Mouse (Mus musculus) limb, embryonic 13.5 days (tissue): Measurements from ENCODE around the gene Efnb3. TPM values are rescaled to one million over a fixed set of nuclear protein-coding genes. Genes with fewer than 3 reads are reported as not detected.

Experiments
- ATAC-seq: fragments of 200-750 bp; cut with Nextera tagmentation; 2 replicates; pipeline ENCODE4 v1.8.0; 2017; ENCODE audit warnings: low read depth, moderate number of reproducible peaks, moderate TSS enrichment; ENCODE audit not compliant: low FRiP score
- H3K27ac ChIP-seq: fragments of 300-500 bp; sonication (generic); 2 replicates; pipeline ENCODE4 v1.5.1; 2015; ENCODE audit warnings: inconsistent platforms, mild to moderate bottlenecking, moderate library complexity
- H3K27me3 ChIP-seq: fragments of 300-500 bp; sonication (generic); 2 replicates; pipeline ENCODE4 v1.6.1; 2015; ENCODE audit warnings: mild to moderate bottlenecking, inconsistent platforms
- H3K36me3 ChIP-seq: fragments of 300-500 bp; sonication (generic); 2 replicates; pipeline ENCODE4 v1.6.1; 2015; ENCODE audit warnings: inconsistent platforms, mild to moderate bottlenecking, moderate library complexity
- H3K4me1 ChIP-seq: fragments of 300-500 bp; sonication (generic); 2 replicates; pipeline ENCODE4 v1.6.1; 2015; ENCODE audit warnings: inconsistent platforms
- H3K4me2 ChIP-seq: fragments of 300-500 bp; sonication (generic); replicated peaks from 2 replicates; pipeline ENCODE4 v1.6.1; 2015; ENCODE audit warnings: inconsistent platforms, mild to moderate bottlenecking, moderate library complexity
- H3K4me3 ChIP-seq: fragments of 300-500 bp; sonication (generic); 2 replicates; pipeline ENCODE4 v1.5.1; 2015; ENCODE audit warnings: moderate library complexity, mild to moderate bottlenecking, inconsistent platforms
- H3K9ac ChIP-seq: fragments of 300-500 bp; sonication (generic); 2 replicates; pipeline ENCODE4 v1.6.1; 2015; ENCODE audit warnings: mild to moderate bottlenecking, inconsistent platforms
- H3K9me3 ChIP-seq: fragments of 300-500 bp; sonication (generic); 2 replicates; pipeline ENCODE4 v1.6.1; 2016; ENCODE audit warnings: inconsistent platforms
- WGBS: fragments of 180-500 bp; shearing (Covaris S2); methylation state at CpG from one replicate; pipeline ENCODE4 v1.1.7; 2015; 5-methylcytosine and 5-hydroxymethylcytosine counted together
- polyA plus RNA-seq: library from polyadenylated mRNA; unstranded; fragments of >200 nt; fragmentation: Nextera tagmentation; extraction: Ambion mirVana; gene quantifications from 2 replicates; pipeline ENCODE4 v1.2.1, GENCODE M21; 2015

Efnb3 gene
- polyA plus RNA-seq, 1 experiment from 2014 or later, result 45.8 TPM

DNA sequence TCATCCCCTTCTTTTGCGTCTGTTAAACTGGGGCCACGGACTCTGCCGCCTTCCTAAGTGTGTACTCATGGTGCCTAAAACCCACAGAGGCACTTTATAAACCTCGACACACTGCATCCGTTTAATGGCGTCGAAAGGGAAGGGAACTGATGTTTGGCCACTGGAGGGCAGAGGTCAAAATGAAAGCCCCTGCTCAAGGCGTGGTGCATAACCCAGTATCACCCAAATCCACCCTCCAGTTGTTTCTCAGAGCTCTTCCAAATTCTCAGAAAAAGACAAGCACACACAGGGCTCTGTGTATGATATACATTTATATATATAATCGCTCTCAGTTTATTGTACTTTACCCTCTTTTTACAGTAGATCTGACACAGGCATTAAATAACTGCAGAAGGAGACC is 39.4 kb upstream of the Efnb3 start:
- peak overlapping the region; percentile 52; the same call in 1 of the 2 replicates for H3K27ac ChIP-seq
- H3K27me3 ChIP-seq, result peaks cover 19% of the 10 kb centered on the region
- H3K4me2 ChIP-seq, result peak overlapping the region; percentile 42
- H3K9ac ChIP-seq, result peak overlapping the region; percentile 27; the same call in 1 of the 2 replicates
- no peaks in the 10 kb centered on the region for H3K9me3 ChIP-seq
- H3K4me3 ChIP-seq, result no peak overlapping the region
- H3K4me1 ChIP-seq, result peaks cover 25% of the 10 kb centered on the region
- H3K36me3 ChIP-seq, result peaks cover 13% of the 10 kb centered on the region
- no peak for ATAC-seq
- WGBS, result 7% methylated on average over 9 of the region's 9 CpGs

DNA sequence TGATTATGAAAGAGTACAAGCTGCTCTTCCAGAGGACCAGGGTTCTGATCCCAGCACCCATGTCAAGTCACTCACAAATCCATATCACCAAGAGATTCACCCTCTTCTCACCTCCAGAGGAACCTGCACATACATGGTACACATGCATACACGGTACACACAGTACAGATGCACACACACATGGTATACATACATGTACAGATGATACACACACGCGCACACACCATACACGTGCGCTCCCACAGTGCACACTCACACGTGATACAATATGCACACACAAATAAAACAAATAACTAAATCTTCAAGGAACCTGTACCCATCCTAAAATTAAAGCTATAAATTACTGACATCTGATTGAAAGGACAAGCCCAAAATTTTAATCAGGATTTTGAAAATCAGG is 34.8 kb upstream of the Efnb3 start:
- H3K4me3 ChIP-seq, result no peak overlapping the region
- no peaks in the 10 kb centered on the region for H3K27me3 ChIP-seq
- no peak for ATAC-seq
- no peaks in the 10 kb centered on the region for H3K9me3 ChIP-seq
- peaks cover 51% of the 10 kb centered on the region for H3K36me3 ChIP-seq
- H3K27ac ChIP-seq, result no peak overlapping the region
- 97% methylated on average over 6 of the region's 6 CpGs for WGBS
- peaks cover 8% of the 10 kb centered on the region for H3K4me1 ChIP-seq
- H3K9ac ChIP-seq, result no peak overlapping the region
- no peak overlapping the region for H3K4me2 ChIP-seq

DNA sequence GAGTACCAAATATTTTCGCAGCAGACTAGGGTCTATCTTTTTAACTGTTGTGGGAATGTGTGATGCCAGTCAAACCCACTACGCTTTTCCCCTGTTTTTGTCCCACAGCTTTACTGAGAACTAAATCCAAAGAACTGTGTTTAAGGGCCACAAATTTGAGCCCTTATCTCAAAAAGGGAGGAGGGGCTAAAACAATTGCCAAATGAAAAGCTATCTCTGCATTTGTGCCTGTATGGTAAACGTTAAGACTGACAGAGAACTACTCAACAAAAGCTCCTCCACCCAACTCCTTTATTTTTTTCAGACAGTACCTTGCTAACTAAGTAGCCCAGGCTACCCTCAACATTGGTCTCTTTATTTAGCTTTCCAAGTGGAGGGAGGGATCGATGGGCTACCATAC is 32.8 kb upstream of the Efnb3 start:
- no peaks in the 10 kb centered on the region for H3K4me1 ChIP-seq
- no peak overlapping the region for H3K4me2 ChIP-seq
- H3K36me3 ChIP-seq, result peaks cover 72% of the 10 kb centered on the region
- ATAC-seq, result no peak
- H3K9me3 ChIP-seq, result no peaks in the 10 kb centered on the region
- H3K27ac ChIP-seq, result no peak overlapping the region; the same call in 1 of the 2 replicates
- no peak overlapping the region for H3K9ac ChIP-seq
- no peaks in the 10 kb centered on the region for H3K27me3 ChIP-seq
- WGBS, result 87% methylated on average over 4 of the region's 4 CpGs
- H3K4me3 ChIP-seq, result no peak overlapping the region

DNA sequence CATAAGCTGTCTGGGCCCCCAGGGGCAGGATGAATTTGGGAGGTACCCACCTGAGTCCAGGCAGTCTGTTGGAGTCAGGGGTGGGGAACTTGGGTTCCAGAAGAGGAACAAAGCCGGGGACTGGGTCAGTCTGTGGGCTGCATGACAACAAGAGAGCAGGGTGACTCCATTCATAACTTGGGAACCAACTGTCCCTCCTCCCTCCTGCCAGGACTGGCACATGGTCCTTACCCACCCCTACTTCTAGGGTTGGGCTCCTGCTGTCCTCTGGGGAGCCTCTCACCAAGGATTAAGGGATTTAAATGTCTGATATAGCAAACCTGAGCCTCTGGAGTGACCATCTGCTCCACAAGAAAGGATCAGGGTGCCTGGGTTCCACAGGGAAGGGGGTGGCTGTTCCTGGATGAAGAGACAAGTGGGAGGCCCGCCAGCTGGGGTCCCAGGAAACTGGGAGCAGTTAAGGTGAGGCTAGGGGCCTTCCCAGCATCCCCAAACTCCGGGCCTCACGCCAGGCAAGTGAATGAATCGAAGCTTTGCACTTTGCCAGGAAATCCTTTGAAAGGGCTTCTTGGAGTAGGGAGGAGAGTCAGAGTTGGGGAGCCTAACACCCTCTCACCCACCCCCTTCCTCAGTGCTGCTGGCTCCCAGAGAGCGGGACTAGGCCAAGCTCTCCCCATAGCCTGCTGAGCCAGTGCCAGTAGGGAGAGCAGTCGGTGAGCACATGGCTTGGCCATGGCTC is 32.1 kb upstream of the Efnb3 start:
- H3K27ac ChIP-seq, result no peak overlapping the region

DNA sequence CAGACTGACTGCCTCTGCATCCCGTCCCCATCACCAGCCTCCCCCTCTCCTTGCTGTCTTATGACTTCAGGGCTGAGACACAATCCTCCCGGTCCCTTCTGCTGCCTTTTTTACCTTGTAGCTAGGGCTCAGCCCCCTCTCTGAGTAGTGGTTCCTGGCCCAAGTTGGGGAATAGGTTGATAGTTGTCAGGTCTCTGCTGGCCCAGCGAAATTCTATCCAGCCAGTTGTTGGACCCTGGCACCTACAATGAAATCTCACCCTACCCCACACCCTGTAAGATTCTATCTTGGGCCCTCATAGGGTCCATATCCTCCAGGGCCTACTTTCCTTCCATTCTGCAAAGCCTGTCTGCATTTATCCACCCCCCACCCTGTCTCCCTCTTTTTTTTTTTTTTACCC is 31.4 kb upstream of the Efnb3 start:
- Histone ChIP-seq H3K27me3 (no peaks in the 10 kb centered on the region), H3K9ac (no peak overlapping the region), H3K36me3 (peaks cover 85% of the 10 kb centered on the region), H3K27ac (no peak overlapping the region), H3K4me2 (no peak overlapping the region), H3K4me1 (no peaks in the 10 kb centered on the region), H3K4me3 (no peak overlapping the region), H3K9me3 (no peaks in the 10 kb centered on the region)
- no peak for ATAC-seq
- 89% methylated on average over 3 of the region's 3 CpGs for WGBS

More for the DNA sequence above, 32.1 kb upstream of the Efnb3 start:
- no peak for ATAC-seq
- H3K4me3 ChIP-seq, result no peak overlapping the region
- peaks cover 79% of the 10 kb centered on the region for H3K36me3 ChIP-seq
- no peaks in the 10 kb centered on the region for H3K9me3 ChIP-seq
- no peak overlapping the region for H3K4me2 ChIP-seq
- H3K27me3 ChIP-seq, result no peaks in the 10 kb centered on the region
- H3K9ac ChIP-seq, result no peak overlapping the region
- H3K4me1 ChIP-seq, result no peaks in the 10 kb centered on the region
- 82% methylated on average over 7 of the region's 7 CpGs for WGBS

DNA sequence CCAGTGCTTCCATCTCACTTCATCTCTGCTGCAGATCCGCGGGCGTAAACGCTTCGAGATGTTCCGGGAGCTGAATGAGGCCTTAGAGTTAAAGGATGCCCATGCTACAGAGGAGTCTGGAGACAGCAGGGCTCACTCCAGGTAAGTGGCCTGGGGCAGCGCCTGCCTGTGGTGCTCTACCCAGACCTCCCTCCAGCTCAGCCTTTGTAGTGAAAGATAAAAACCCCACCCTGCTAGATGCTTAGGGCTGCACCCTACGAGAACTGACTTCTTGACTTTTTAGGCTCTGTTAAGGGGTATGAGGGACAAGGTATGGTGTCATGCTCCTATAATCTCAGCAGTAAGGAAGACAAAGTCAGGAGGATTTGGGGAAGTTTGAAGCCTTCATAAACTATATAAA is 30.6 kb upstream of the Efnb3 start:
- peaks cover 85% of the 10 kb centered on the region for H3K36me3 ChIP-seq
- no peak overlapping the region for H3K4me3 ChIP-seq
- 91% methylated on average over 8 of the region's 8 CpGs for WGBS
- H3K9me3 ChIP-seq, result no peaks in the 10 kb centered on the region
- H3K4me2 ChIP-seq, result no peak overlapping the region
- H3K4me1 ChIP-seq, result no peaks in the 10 kb centered on the region
- no peak for ATAC-seq
- H3K9ac ChIP-seq, result no peak overlapping the region
- no peaks in the 10 kb centered on the region for H3K27me3 ChIP-seq
- no peak overlapping the region for H3K27ac ChIP-seq

DNA sequence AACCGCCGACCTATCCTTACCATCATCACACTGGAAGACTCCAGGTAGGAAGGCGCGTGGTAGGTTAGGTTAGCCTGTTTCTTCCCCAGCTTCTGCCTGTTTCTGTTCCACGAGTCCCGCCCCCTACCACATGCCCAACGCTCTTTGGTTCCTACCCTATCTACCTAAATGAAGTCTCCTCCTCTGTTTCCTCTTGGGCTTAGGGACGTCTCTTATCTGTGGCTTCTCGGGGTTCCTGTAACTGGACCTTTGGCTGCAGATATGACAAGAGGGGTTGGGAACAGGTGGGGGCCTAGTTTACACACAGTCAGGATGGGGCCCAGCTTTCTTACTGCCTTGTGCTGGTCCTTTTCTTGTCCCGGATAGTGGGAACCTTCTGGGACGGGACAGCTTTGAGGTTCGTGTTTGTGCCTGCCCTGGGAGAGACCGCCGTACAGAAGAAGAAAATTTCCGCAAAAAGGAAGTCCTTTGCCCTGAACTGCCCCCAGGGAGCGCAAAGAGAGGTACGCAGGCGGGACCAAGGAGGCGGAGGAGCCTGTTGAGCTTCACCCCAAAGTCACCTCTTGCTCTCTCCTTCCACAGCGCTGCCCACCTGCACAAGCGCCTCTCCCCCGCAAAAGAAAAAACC is 29.3 kb upstream of the Efnb3 start:
- ATAC-seq, result no peak
- H3K4me2 ChIP-seq, result no peak overlapping the region
- H3K9ac ChIP-seq, result no peak overlapping the region
- no peaks in the 10 kb centered on the region for H3K9me3 ChIP-seq
- 92% methylated on average over 22 of the region's 22 CpGs for WGBS
- no peaks in the 10 kb centered on the region for H3K4me1 ChIP-seq
- H3K36me3 ChIP-seq, result peaks cover 77% of the 10 kb centered on the region
- no peaks in the 10 kb centered on the region for H3K27me3 ChIP-seq
- H3K27ac ChIP-seq, result no peak overlapping the region
- no peak overlapping the region for H3K4me3 ChIP-seq

DNA sequence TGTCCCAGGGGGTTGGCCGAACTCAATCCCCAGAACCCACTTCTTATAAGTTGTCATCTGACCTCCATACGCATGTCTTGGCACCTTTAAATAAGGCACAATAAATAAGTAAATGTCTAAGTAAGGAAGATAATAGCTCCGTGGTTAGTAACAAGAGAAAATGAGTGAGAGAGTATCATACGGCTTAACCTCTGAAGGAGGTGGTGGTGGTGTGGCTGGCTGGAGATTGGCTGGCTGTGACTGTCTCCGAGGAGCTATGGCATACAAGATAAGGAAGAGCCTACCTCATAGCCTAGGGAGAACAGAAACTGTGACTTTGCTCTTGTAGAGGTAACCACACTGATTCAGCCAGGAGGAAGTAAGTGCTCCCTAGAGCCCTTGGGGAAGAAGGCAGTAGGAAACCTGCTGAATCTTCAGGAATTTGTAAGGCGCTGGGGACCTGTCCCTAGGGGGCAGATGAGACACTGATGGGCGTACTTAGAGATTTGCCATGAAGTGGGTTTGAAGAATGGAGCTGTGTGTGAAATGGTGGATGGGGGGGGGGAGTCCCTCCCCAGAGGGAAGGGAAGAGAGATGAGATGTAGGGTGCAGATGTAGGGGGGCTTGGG is 25.8 kb upstream of the Efnb3 start:
- Histone ChIP-seq H3K4me3 (no peak overlapping the region), H3K27ac (no peak overlapping the region), H3K27me3 (no peaks in the 10 kb centered on the region), H3K4me1 (peaks cover 15% of the 10 kb centered on the region), H3K9ac (no peak overlapping the region), H3K9me3 (no peaks in the 10 kb centered on the region), H3K36me3 (peaks cover 56% of the 10 kb centered on the region), H3K4me2 (no peak overlapping the region)
- WGBS, result 81% methylated on average over 7 of the region's 7 CpGs
- ATAC-seq, result no peak

DNA sequence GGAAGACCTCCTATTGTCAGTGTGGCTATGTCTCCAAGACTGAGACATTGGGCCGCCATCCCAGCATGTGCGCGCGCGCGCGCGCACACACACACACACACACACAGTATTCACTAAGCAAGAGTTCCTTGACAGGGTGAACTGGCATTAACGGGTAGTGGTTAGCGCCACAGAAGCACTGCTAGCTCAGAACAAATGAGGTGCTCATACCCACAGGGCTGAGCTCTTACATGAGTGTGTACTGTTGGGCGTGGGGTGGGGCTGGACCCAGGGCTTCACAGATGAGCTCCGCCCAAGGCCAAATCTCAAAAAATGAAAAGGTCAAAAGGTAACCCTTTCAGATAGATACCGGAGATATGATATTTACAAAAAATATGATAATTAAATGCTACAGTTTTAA is 24.9 kb upstream of the Efnb3 start:
- Histone ChIP-seq H3K27me3 (no peaks in the 10 kb centered on the region), H3K4me1 (peaks cover 15% of the 10 kb centered on the region), H3K9ac (no peak overlapping the region), H3K4me3 (no peak overlapping the region), H3K4me2 (no peak overlapping the region), H3K9me3 (no peaks in the 10 kb centered on the region), H3K27ac (no peak overlapping the region), H3K36me3 (peaks cover 47% of the 10 kb centered on the region)
- ATAC-seq, result no peak
- 92% methylated on average over 13 of the region's 13 CpGs for WGBS

DNA sequence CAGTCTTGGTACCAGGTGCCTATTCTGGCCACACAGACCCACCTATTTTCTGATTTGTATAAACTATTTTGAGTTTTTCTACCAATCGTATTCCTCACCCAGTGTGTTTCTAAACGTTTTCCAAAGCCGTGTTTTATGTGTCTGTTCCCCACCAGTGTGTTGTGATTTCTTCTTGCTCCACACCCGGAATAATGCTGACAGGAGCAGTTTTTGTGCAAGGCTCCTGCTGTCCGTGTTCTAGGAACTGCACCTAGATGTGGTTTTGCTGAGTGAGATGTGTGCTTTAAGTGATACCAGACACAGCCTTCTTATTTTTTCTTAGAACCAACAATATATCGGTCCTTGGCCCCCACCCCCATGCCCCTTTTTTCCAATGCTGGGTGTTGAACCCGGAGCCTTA is 24.0 kb upstream of the Efnb3 start:
- Histone ChIP-seq H3K27ac (no peak overlapping the region), H3K9ac (no peak overlapping the region), H3K9me3 (no peaks in the 10 kb centered on the region), H3K36me3 (peaks cover 37% of the 10 kb centered on the region), H3K4me3 (no peak overlapping the region), H3K27me3 (no peaks in the 10 kb centered on the region), H3K4me1 (peaks cover 15% of the 10 kb centered on the region), H3K4me2 (no peak overlapping the region)
- 79% methylated on average over 7 of the region's 7 CpGs for WGBS
- ATAC-seq, result no peak

DNA sequence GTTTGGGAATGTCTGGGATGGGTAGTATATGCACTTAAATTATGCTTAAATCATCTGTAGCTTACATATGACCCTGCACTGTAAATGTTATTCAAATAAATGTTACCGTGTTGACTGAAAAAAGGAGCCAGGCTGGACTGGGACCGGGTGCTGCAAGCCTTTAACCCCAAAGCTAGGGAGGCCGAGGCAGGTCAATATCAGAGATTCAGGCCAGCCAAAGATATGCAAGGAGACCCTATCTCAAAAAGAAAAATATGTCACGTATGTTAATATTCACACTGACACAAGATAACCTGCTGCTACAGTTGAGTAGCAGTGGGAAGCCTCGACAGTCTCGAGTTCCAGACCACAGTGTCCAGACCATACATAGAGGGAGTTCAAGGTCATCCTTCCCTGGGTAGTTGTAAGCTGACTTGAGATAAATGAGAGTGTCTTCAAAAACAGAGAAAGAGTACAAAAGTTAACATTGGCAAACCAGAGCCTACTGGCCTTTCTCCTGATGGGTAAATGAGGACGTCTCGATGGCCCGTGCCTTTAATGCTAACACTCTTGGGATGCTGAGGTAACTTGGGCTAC is 22.3 kb upstream of the Efnb3 start:
- H3K4me1 ChIP-seq, result peaks cover 28% of the 10 kb centered on the region
- no peaks in the 10 kb centered on the region for H3K27me3 ChIP-seq
- H3K4me2 ChIP-seq, result peak overlapping the region; percentile 76
- WGBS, result 70% methylated on average over 9 of the region's 9 CpGs
- H3K36me3 ChIP-seq, result peaks cover 21% of the 10 kb centered on the region
- H3K9me3 ChIP-seq, result no peaks in the 10 kb centered on the region
- H3K9ac ChIP-seq, result peak overlapping the region; percentile 86
- ATAC-seq, result no peak
- H3K27ac ChIP-seq, result no peak overlapping the region
- peak overlapping the region; percentile 87 for H3K4me3 ChIP-seq

DNA sequence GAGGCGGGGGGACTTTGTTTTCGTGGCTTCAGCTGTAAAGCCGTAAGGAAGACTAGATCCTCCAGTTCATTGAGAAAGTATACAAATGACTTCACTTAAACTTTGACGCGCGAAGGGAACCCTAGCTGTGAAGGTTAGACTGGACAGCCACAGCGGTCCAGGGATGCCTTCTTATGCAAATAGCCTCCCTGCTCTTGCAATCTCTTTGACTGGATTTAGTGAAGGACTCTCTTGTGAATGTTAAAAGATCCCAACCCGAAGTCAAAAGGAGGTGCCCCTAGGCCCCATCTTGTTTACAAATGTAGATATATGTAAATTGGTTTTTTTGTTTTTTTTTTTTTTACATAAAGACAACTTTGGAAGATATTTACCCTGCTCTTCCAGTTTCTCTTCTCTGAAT is 21.8 kb upstream of the Efnb3 start:
- peak overlapping the region; percentile 86 for H3K9ac ChIP-seq
- peaks cover 20% of the 10 kb centered on the region; the same call in 1 of the 2 replicates for H3K36me3 ChIP-seq
- peak overlapping the region; percentile 87 for H3K4me3 ChIP-seq
- peaks cover 33% of the 10 kb centered on the region for H3K4me1 ChIP-seq
- H3K27me3 ChIP-seq, result no peaks in the 10 kb centered on the region
- H3K4me2 ChIP-seq, result peak overlapping the region; percentile 76
- 1% methylated on average over 8 of the region's 8 CpGs for WGBS
- ATAC-seq, result no peak
- H3K9me3 ChIP-seq, result no peaks in the 10 kb centered on the region
- H3K27ac ChIP-seq, result peak overlapping the region; percentile 97
